25 mouse cellular contexts compared by ENCODE assay signal in genomic region chr5:115950936-115951335, GRCm38 (mm10).
DNase-seq lines count a peak whose midpoint lies in the region; ATAC-seq and TF ChIP-seq lines count a peak whose summit lies in the region.
"Had no signal": no experiment of that assay in that cellular context is flagged by ENCODE, and none has a peak within 500 bp of the region (broad histone marks: within the 10 kb centered on the region; RNA-seq: fewer than 3 reads in every experiment).

No protein-coding gene starts in this region.

- H3K79me2 ChIP-seq in heart, adult 2 months (replicated peaks; ENCODE audit: control insufficient read depth, insufficient read depth, low read length) = no peaks in the 10 kb centered on the region

- no peak overlapping the region for H3K4me3 ChIP-seq in heart, adult 2 months
- H3K4me3 ChIP-seq in liver, postnatal 0 days (ENCODE audit: low read depth, low read length) = no peak overlapping the region
- no peak overlapping the region for H3K4me3 ChIP-seq in liver, embryonic 11.5 days (ENCODE audit: low read depth, low read length)
- H3K4me3 ChIP-seq: embryonic facial prominence, embryonic 12.5 days; forebrain, embryonic 12.5 days; hindbrain, embryonic 10.5 days; limb, embryonic 12.5 days; midbrain, embryonic 12.5 days; neural tube, embryonic 15.5 days; stomach, embryonic 15.5 days had no signal

- no peak for DNase-seq in heart, adult 2 months
- DNase-seq in heart, postnatal 14 days = no peak
- no peak for DNase-seq in liver, postnatal 0 days
- DNase-seq in liver, embryonic 11.5 days (ENCODE audit: low spot score) = no peak
- peak; percentile 61 for DNase-seq in R1 (ENCODE audit: low read depth, low spot score)
- DNase-seq in cerebellum, adult 9-10 months = no peak
- no peak for DNase-seq in thymus, postnatal 10 days (ENCODE audit: low spot score in 2 of 2)
- DNase-seq: adrenal gland, postnatal 36 days; cerebellum, adult 11-12 months; cerebellum, postnatal 14 days; kidney, adult 18-20 months; liver, embryonic 13.5 days; right cerebral cortex, adult 18-20 months; right cerebral cortex, postnatal 4 days; thymus, adult 18-20 months; thymus, postnatal 4 days had no signal

- no peak for TF ChIP-seq EP300 in heart, adult 2 months (IDR thresholded peaks at IDR 0.05; ENCODE audit: insufficient read depth, low read depth, low read length)
- no peak for TF ChIP-seq EP300 in liver, postnatal 0 days (IDR thresholded peaks at IDR 0.05; ENCODE audit: low read depth)

- no peak for TF ChIP-seq POLR2A in heart, adult 2 months (IDR thresholded peaks at IDR 0.05; ENCODE audit: insufficient read depth, low read depth, low read length)

- peak; percentile 14; the same call in 1 of the 2 replicates for TF ChIP-seq CTCF in heart, adult 2 months (IDR thresholded peaks at IDR 0.05)
- peak; percentile 29; the same call in 1 of the 2 replicates for TF ChIP-seq CTCF in liver, postnatal 0 days (IDR thresholded peaks at IDR 0.05; ENCODE audit: low read depth)

- intact Hi-C loops in heart, adult 2 months (cut with DNase I) = no loop called here
- intact Hi-C loops in heart, postnatal 14 days (cut with DNase I) = no loop called here

- H3K9ac ChIP-seq in heart, adult 2 months (ENCODE audit: low read depth, low read length) = no peak overlapping the region
- H3K9ac ChIP-seq in liver, postnatal 0 days (replicated peaks) = no peak overlapping the region
- no peak overlapping the region for H3K9ac ChIP-seq in liver, embryonic 11.5 days (ENCODE audit: low read depth, low read length)
- H3K9ac ChIP-seq: embryonic facial prominence, embryonic 12.5 days; forebrain, embryonic 12.5 days; limb, embryonic 12.5 days; liver, embryonic 13.5 days; midbrain, embryonic 12.5 days; neural tube, embryonic 15.5 days; stomach, embryonic 15.5 days had no signal

- no peak overlapping the region for H3K4me2 ChIP-seq in liver, postnatal 0 days (ENCODE audit: low read depth, low read length)
- H3K4me2 ChIP-seq in liver, embryonic 11.5 days = no peak overlapping the region
- H3K4me2 ChIP-seq: embryonic facial prominence, embryonic 12.5 days; forebrain, embryonic 12.5 days; heart, embryonic 11.5 days; limb, embryonic 12.5 days; liver, embryonic 13.5 days; midbrain, embryonic 12.5 days; neural tube, embryonic 15.5 days; stomach, embryonic 15.5 days had no signal

- WGBS in heart, adult 2 months = 79% methylated on average over 7 of the region's 7 CpGs
- 84% methylated on average over 7 of the region's 7 CpGs for WGBS in liver, postnatal 0 days (ENCODE audit: insufficient replicate concordance)
- WGBS in liver, embryonic 11.5 days = 85% methylated on average over 7 of the region's 7 CpGs

- H3K9me3 ChIP-seq in liver, postnatal 0 days (ENCODE audit: low read length) = peaks cover 7% of the 10 kb centered on the region
- peaks cover 12% of the 10 kb centered on the region for H3K9me3 ChIP-seq in liver, embryonic 11.5 days (ENCODE audit: control insufficient read depth, low read length)
- H3K9me3 ChIP-seq: embryonic facial prominence, embryonic 12.5 days; forebrain, embryonic 12.5 days; neural tube, embryonic 15.5 days; stomach, embryonic 15.5 days had no signal

- no peaks in the 10 kb centered on the region for H3K36me3 ChIP-seq in heart, adult 2 months (ENCODE audit: control insufficient read depth, insufficient read depth, low read length)
- peaks cover 90% of the 10 kb centered on the region for H3K36me3 ChIP-seq in liver, postnatal 0 days (replicated peaks; ENCODE audit: insufficient read depth, low read length)
- peaks cover 80% of the 10 kb centered on the region for H3K36me3 ChIP-seq in liver, embryonic 11.5 days (ENCODE audit: control insufficient read depth, insufficient read depth, low read length)

- ATAC-seq in liver, postnatal 0 days = no peak
- ATAC-seq in liver, embryonic 11.5 days (replicated peaks; ENCODE audit: low FRiP score) = no peak
- ATAC-seq: CD4-positive, CD25-positive, alpha-beta regulatory T cell, adult 4 months had no signal

- no peaks in the 10 kb centered on the region for H3K27me3 ChIP-seq in heart, adult 2 months (ENCODE audit: control insufficient read depth, insufficient read depth, low read length)
- H3K27me3 ChIP-seq in liver, postnatal 0 days (ENCODE audit: insufficient read depth, low read length) = no peaks in the 10 kb centered on the region
- H3K27me3 ChIP-seq in liver, embryonic 11.5 days (replicated peaks; ENCODE audit: control insufficient read depth, insufficient read depth, low read length) = no peaks in the 10 kb centered on the region
- H3K27me3 ChIP-seq: embryonic facial prominence, embryonic 12.5 days; forebrain, embryonic 12.5 days; limb, embryonic 12.5 days; liver, embryonic 13.5 days; midbrain, embryonic 12.5 days; neural tube, embryonic 15.5 days; stomach, embryonic 15.5 days had no signal

- no peak overlapping the region for H3K27ac ChIP-seq in heart, adult 2 months
- no peak overlapping the region for H3K27ac ChIP-seq in liver, postnatal 0 days (ENCODE audit: low read depth)
- no peak overlapping the region for H3K27ac ChIP-seq in liver, embryonic 11.5 days (ENCODE audit: low read depth, low read length)
- H3K27ac ChIP-seq: embryonic facial prominence, embryonic 12.5 days; forebrain, embryonic 12.5 days; hindbrain, embryonic 10.5 days; limb, embryonic 12.5 days; liver, embryonic 13.5 days; midbrain, embryonic 12.5 days; neural tube, embryonic 15.5 days; stomach, embryonic 15.5 days had no signal

- no peaks in the 10 kb centered on the region for H3K4me1 ChIP-seq in heart, adult 2 months (ENCODE audit: control insufficient read depth, insufficient read depth, low read length)
- peaks cover 3% of the 10 kb centered on the region; the same call in 1 of the 2 replicates for H3K4me1 ChIP-seq in liver, postnatal 0 days (ENCODE audit: insufficient read depth)
- H3K4me1 ChIP-seq in liver, embryonic 11.5 days (replicated peaks; ENCODE audit: control insufficient read depth, insufficient read depth, low read length) = peaks cover 17% of the 10 kb centered on the region
- H3K4me1 ChIP-seq: embryonic facial prominence, embryonic 12.5 days; forebrain, embryonic 12.5 days; hindbrain, embryonic 10.5 days; limb, embryonic 12.5 days; midbrain, embryonic 12.5 days; neural tube, embryonic 15.5 days; stomach, embryonic 15.5 days had no signal
